Mouse (Mus musculus): ENCODE measurements around the gene Cerk.

- TF ChIP-seq POLR2A (IDR thresholded peaks at IDR 0.05; ENCODE audit: borderline replicate concordance, control insufficient read depth, low read depth, low read length) (no peak), CTCF (IDR thresholded peaks at IDR 0.05; ENCODE audit: control insufficient read depth, insufficient read depth, low read length) (no peak)
Observed at GRCm38 (mm10) chr15:86226968-86227367, 41.0 kb upstream of the Cerk start.

All from bone marrow, adult 2 months (tissue).